Mouse (Mus musculus) heart, embryonic 13.5 days (tissue): Measurements from ENCODE around the gene Gm5615. TPM values are rescaled to one million over a fixed set of nuclear protein-coding genes. Genes with fewer than 3 reads are reported as not detected.

Experiments
- ATAC-seq: fragments of 200-750 bp; cut with Nextera tagmentation; 2 replicates; pipeline ENCODE4 v1.8.0; 2017; ENCODE audit warnings: moderate TSS enrichment; ENCODE audit not compliant: insufficient number of reproducible peaks, low FRiP score, low TSS enrichment; ENCODE audit errors: extremely low read depth
- H3K27ac ChIP-seq: fragments of 300-500 bp; sonication (generic); replicated peaks from 2 replicates; pipeline ENCODE4 v1.5.1; 2015; ENCODE audit warnings: moderate library complexity, mild to moderate bottlenecking, inconsistent platforms
- H3K27me3 ChIP-seq: fragments of 300-500 bp; sonication (generic); replicated peaks from 2 replicates; pipeline ENCODE4 v1.6.1; 2015; ENCODE audit warnings: mild to moderate bottlenecking, inconsistent platforms
- H3K36me3 ChIP-seq: fragments of 300-500 bp; sonication (generic); 2 replicates; pipeline ENCODE4 v1.6.1; 2015; ENCODE audit warnings: mild to moderate bottlenecking, inconsistent platforms
- H3K4me1 ChIP-seq: fragments of 300-500 bp; sonication (generic); 2 replicates; pipeline ENCODE4 v1.6.1; 2015; ENCODE audit warnings: inconsistent platforms
- H3K4me2 ChIP-seq: fragments of 300-500 bp; sonication (generic); 2 replicates; pipeline ENCODE4 v1.6.1; 2015; ENCODE audit warnings: inconsistent platforms, mild to moderate bottlenecking, moderate library complexity
- H3K4me3 ChIP-seq: fragments of 300-500 bp; sonication (generic); 2 replicates; pipeline ENCODE4 v1.5.1; 2015; ENCODE audit warnings: moderate library complexity, mild to moderate bottlenecking, inconsistent platforms
- H3K9ac ChIP-seq: fragments of 300-500 bp; sonication (generic); 2 replicates; pipeline ENCODE4 v1.6.1; 2015; ENCODE audit warnings: inconsistent platforms, mild to moderate bottlenecking, moderate library complexity
- H3K9me3 ChIP-seq: fragments of 300-500 bp; sonication (generic); 2 replicates; pipeline ENCODE4 v1.6.1; 2016; ENCODE audit warnings: inconsistent platforms
- WGBS: fragments of 180-500 bp; shearing (Covaris S2); methylation state at CpG from one replicate; pipeline ENCODE4 v1.1.7; 2015; ENCODE audit warnings: mixed read lengths; 5-methylcytosine and 5-hydroxymethylcytosine counted together
- polyA plus RNA-seq: library from polyadenylated mRNA; unstranded; fragments of >200 nt; fragmentation: Nextera tagmentation; extraction: Ambion mirVana; gene quantifications from 2 replicates; pipeline ENCODE4 v1.2.1, GENCODE M21; 2015

Gene Gm5615
- not detected in 2 replicates for polyA plus RNA-seq

GRCm38 (mm10) chr9:36541863-36542262 is at the start of gene Gm5615:
Gm5615 (minus strand) TSS chr9:36541963.
- ATAC-seq, result no peak
- Histone ChIP-seq H3K36me3 (no peaks in the 10 kb centered on the region), H3K4me1 (no peaks in the 10 kb centered on the region), H3K9ac (no peak within 1 kb of the TSS), H3K9me3 (0 out of 2 replicates have a peak, but pooled peaks cover 7% of the 10 kb centered on the region), H3K4me3 (no peak within 1 kb of the TSS), H3K27me3 (no peaks in the 10 kb centered on the region), H3K4me2 (no peak within 1 kb of the TSS), H3K27ac (no peak within 1 kb of the TSS)
- WGBS, result 82% methylated on average over 2 of the region's 2 CpGs

GRCm38 (mm10) chr9:36582535-36582934 is 40.8 kb upstream of the Gm5615 start, which contains the start of gene Gm17689:
Gm17689 (minus strand) TSS chr9:36582635.
- Histone ChIP-seq H3K4me1 (no peaks in the 10 kb centered on the region), H3K9me3 (peaks cover 20% of the 10 kb centered on the region), H3K36me3 (no peaks in the 10 kb centered on the region), H3K4me2 (no peak within 1 kb of the TSS), H3K4me3 (no peak within 1 kb of the TSS), H3K9ac (no peak within 1 kb of the TSS), H3K27ac (no peak within 1 kb of the TSS), H3K27me3 (no peaks in the 10 kb centered on the region)
- 60% methylated on average over 1 of the region's 1 CpGs for WGBS
- no peak for ATAC-seq

DNA sequence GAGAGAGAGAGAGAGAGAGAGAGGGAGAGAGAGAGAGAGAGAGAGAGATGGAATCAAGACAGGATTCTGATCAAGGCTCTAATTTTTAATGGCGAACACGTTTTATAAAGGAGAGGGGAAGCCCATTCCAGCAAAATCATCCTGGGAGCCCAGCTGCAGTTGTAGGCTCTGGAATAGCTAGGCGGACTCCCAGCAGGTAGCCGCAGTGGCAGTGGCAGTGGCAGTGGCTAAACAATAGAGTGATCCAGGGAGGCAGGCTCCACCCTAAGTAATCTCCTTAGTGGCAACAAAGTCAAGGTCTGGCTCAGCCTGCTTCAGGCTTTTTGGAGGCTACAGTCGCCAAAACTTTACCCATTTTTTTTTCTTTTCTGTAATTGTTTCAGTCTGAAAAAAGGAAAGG is 37.6 kb downstream of the Gm5615 start:
- no peak overlapping the region for H3K9ac ChIP-seq
- H3K27ac ChIP-seq, result no peak overlapping the region
- WGBS, result 57% methylated on average over 5 of the region's 5 CpGs
- peaks cover 41% of the 10 kb centered on the region for H3K9me3 ChIP-seq
- H3K36me3 ChIP-seq, result no peaks in the 10 kb centered on the region
- no peaks in the 10 kb centered on the region for H3K27me3 ChIP-seq
- no peak for ATAC-seq
- no peaks in the 10 kb centered on the region for H3K4me1 ChIP-seq
- no peak overlapping the region for H3K4me3 ChIP-seq
- no peak overlapping the region for H3K4me2 ChIP-seq

- Histone ChIP-seq H3K4me1 (no peaks in the 10 kb centered on the region), H3K9ac (no peak overlapping the region), H3K9me3 (peaks cover 33% of the 10 kb centered on the region; the same call in 1 of the 2 replicates), H3K4me3 (no peak overlapping the region), H3K4me2 (no peak overlapping the region), H3K27ac (no peak overlapping the region), H3K27me3 (no peaks in the 10 kb centered on the region), H3K36me3 (no peaks in the 10 kb centered on the region)
- 37% methylated on average over 1 of the region's 1 CpGs for WGBS
- ATAC-seq, result no peak
These were observed 45.9 kb downstream of the Gm5615 start for GRCm38 (mm10) chr9:36495824-36496223.

DNA sequence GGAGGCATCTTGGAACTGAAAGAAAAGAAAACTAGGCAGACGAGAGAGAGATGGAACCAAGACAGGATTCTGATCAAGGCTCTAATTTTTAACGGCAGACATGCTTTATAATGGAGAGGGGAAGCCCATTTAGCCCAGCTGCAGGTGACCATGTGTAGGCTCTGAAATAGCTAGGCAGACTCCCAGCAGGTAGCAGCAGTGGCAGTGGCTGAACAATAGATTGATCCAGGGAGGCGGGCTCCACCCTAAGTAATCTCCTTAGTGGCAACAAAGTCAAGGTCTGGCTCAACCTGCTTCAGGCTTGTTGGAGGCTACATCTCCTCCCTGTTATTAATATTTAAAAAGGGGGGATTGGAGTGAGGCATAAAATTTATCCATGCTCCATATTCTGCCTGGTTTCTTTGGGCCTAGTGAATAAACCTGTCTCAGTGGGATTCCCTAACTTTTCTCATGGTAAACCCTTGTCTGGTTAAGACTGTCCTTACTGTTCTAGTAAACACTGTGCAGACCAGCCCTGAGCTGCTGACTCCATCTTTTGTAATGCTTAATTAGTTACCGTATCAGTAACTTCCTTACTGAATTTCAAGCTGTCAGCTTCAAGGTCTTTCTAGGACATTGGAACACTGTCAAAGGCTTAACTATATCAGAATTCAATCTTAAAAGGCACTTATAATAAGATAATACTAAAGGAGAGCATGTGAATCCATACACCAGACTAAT is 47.1 kb downstream of the Gm5615 start:
- WGBS, result 76% methylated on average over 4 of the region's 4 CpGs
- Histone ChIP-seq H3K4me1 (no peaks in the 10 kb centered on the region), H3K36me3 (no peaks in the 10 kb centered on the region), H3K9ac (no peak overlapping the region), H3K27me3 (no peaks in the 10 kb centered on the region), H3K9me3 (peaks cover 29% of the 10 kb centered on the region; the same call in 1 of the 2 replicates), H3K4me2 (no peak overlapping the region), H3K4me3 (no peak overlapping the region), H3K27ac (no peak overlapping the region)
- no peak for ATAC-seq

Other genes starting within 250 kb of the Gm5615 start
- not detected in 2 replicates for gene Gm7257, start 110.1 kb downstream of the Gm5615 start, polyA plus RNA-seq
- gene Gm9513, start 66.3 kb downstream of the Gm5615 start, polyA plus RNA-seq, result not detected in 2 replicates
- not detected in 2 replicates for gene Gm17689, start 40.7 kb upstream of the Gm5615 start, polyA plus RNA-seq
- not detected in 2 replicates for gene A630095E13Rik, start 101.4 kb upstream of the Gm5615 start, polyA plus RNA-seq
- gene Acrv1, start 151.3 kb upstream of the Gm5615 start, polyA plus RNA-seq, result not detected in 2 replicates
- gene Chek1, start 185.1 kb upstream of the Gm5615 start, polyA plus RNA-seq, result 19.5 and 20.1 TPM in 2 replicates
- gene Stt3a, start 225.7 kb upstream of the Gm5615 start, polyA plus RNA-seq, result 140 and 154 TPM in 2 replicates